Mouse (Mus musculus) layer of hippocampus, adult 2 months (tissue): ENCODE measurements around the gene Ephb4. TPM values are rescaled to one million over a fixed set of nuclear protein-coding genes. Genes with fewer than 3 reads are reported as not detected.

ENCODE experiments used
- DNase-seq, 2 experiments: peaks; one replicate each; pipeline ENCODE4 v3.0.0; 2022; ENCODE audit warnings: low spot score in 2 of 2
- H3K27ac ChIP-seq: fragments of 200-600 bp; 2 replicates; pipeline ENCODE4 v1.8.1; 2022
- H3K4me3 ChIP-seq: fragments of 200-600 bp; 2 replicates; pipeline ENCODE4 v1.8.1; 2022; ENCODE audit warnings: mild to moderate bottlenecking
- CTCF ChIP-seq: fragments of 200-600 bp; conservative IDR thresholded peaks from 2 replicates; pipeline ENCODE4 v1.8.1; 2022; ENCODE audit warnings: antibody characterized with exemption, mild to moderate bottlenecking, moderate library complexity
- total RNA-seq, 2 experiments: library from RNA; stranded (reverse); gene quantifications; 2 replicates each; pipeline ENCODE4 v1.2.3; 2021

The Ephb4 gene
- total RNA-seq, 2 experiments from 2014 or later, result 5.6 to 5.7 TPM

- TF ChIP-seq CTCF, result no peak
- no peak for DNase-seq
- H3K27ac ChIP-seq, result no peak overlapping the region
- H3K4me3 ChIP-seq, result peak overlapping the region; percentile 10; the same call in 1 of the 2 replicates
Measured at GRCm38 (mm10) chr5:137352011-137352975, 2.4 kb downstream of the Ephb4 start.

- no peak for TF ChIP-seq CTCF
- Histone ChIP-seq H3K27ac (no peak overlapping the region), H3K4me3 (no peak overlapping the region)
- no peak for DNase-seq
Measured at GRCm38 (mm10) chr5:137354091-137354490, 4.2 kb downstream of the Ephb4 start.

GRCm38 (mm10) chr5:137358382-137358781 lies 8.5 kb downstream of the Ephb4 start:
- H3K27ac ChIP-seq, result no peak overlapping the region
- peak; percentile 52 for TF ChIP-seq CTCF
- DNase-seq, result no peak

GRCm38 (mm10) chr5:137369665-137370064 lies 19.8 kb downstream of the Ephb4 start:
- H3K27ac ChIP-seq, result no peak overlapping the region
- H3K4me3 ChIP-seq, result no peak overlapping the region
- no peak for TF ChIP-seq CTCF
- no peak for DNase-seq

More at GRCm38 (mm10) chr5:137358382-137358781, 8.5 kb downstream of the Ephb4 start:
- no peak overlapping the region for H3K4me3 ChIP-seq

GRCm38 (mm10) chr5:137373371-137373950 lies 23.6 kb downstream of the Ephb4 start:
- no peak for DNase-seq
- TF ChIP-seq CTCF, result no peak
- no peak overlapping the region for H3K27ac ChIP-seq
- H3K4me3 ChIP-seq, result no peak overlapping the region

GRCm38 (mm10) chr5:137374521-137375080 lies 24.7 kb downstream of the Ephb4 start:
- no peak overlapping the region for H3K27ac ChIP-seq
- no peak overlapping the region for H3K4me3 ChIP-seq
- no peak for DNase-seq
- no peak for TF ChIP-seq CTCF

GRCm38 (mm10) chr5:137375627-137376026 lies 25.7 kb downstream of the Ephb4 start:
- TF ChIP-seq CTCF, result no peak
- H3K4me3 ChIP-seq, result no peak overlapping the region
- H3K27ac ChIP-seq, result no peak overlapping the region
- no peak for DNase-seq

GRCm38 (mm10) chr5:137376198-137376597 lies 26.3 kb downstream of the Ephb4 start:
- Histone ChIP-seq H3K4me3 (no peak overlapping the region), H3K27ac (no peak overlapping the region)
- no peak for DNase-seq
- peak; percentile 70 for TF ChIP-seq CTCF

- no peak for DNase-seq
- Histone ChIP-seq H3K4me3 (no peak overlapping the region), H3K27ac (no peak overlapping the region)
- no peak for TF ChIP-seq CTCF
Measured at GRCm38 (mm10) chr5:137376722-137377121, 26.8 kb downstream of the Ephb4 start.

GRCm38 (mm10) chr5:137377176-137377575 lies 27.3 kb downstream of the Ephb4 start:
- TF ChIP-seq CTCF, result no peak
- no peak overlapping the region for H3K27ac ChIP-seq
- H3K4me3 ChIP-seq, result no peak overlapping the region
- no peak for DNase-seq

- DNase-seq, result no peak
- no peak for TF ChIP-seq CTCF
- Histone ChIP-seq H3K4me3 (no peak overlapping the region), H3K27ac (no peak overlapping the region)
Measured at GRCm38 (mm10) chr5:137377603-137378002, 27.7 kb downstream of the Ephb4 start.

- no peak overlapping the region for H3K4me3 ChIP-seq
- DNase-seq, result peak in 1 of 2 experiments; percentile 50
- TF ChIP-seq CTCF, result peak; percentile 77
- H3K27ac ChIP-seq, result no peak overlapping the region
Measured at GRCm38 (mm10) chr5:137381152-137381551, 31.2 kb downstream of the Ephb4 start.

GRCm38 (mm10) chr5:137383441-137383840 lies 33.5 kb downstream of the Ephb4 start:
- Histone ChIP-seq H3K4me3 (no peak overlapping the region), H3K27ac (no peak overlapping the region)
- TF ChIP-seq CTCF, result no peak
- no peak for DNase-seq
